Mouse (Mus musculus): ENCODE measurements around the gene Spg7. TPM values are rescaled to one million over a fixed set of nuclear protein-coding genes. Genes with fewer than 3 reads are reported as not detected.

Spg7 gene
- total RNA-seq, 1 experiment from 2014 or later = 50.3 TPM

- no peak for ATAC-seq (replicated peaks; ENCODE audit: low read depth, poor library complexity, severe bottlenecking)
These were observed 55.0 kb downstream of the Spg7 start for GRCm38 (mm10) chr8:123117744-123118143.

- ATAC-seq (replicated peaks; ENCODE audit: low read depth, poor library complexity, severe bottlenecking) = no peak
These were observed 59.3 kb downstream of the Spg7 start for GRCm38 (mm10) chr8:123122059-123122458.

- ATAC-seq (replicated peaks; ENCODE audit: low read depth, poor library complexity, severe bottlenecking) = no peak
These were observed 59.9 kb downstream of the Spg7 start for GRCm38 (mm10) chr8:123122670-123123069.

- peak; percentile 63 for ATAC-seq (replicated peaks; ENCODE audit: low read depth, poor library complexity, severe bottlenecking)
These were observed 63.6 kb downstream of the Spg7 start for GRCm38 (mm10) chr8:123126193-123126816.

- ATAC-seq (replicated peaks; ENCODE audit: low read depth, poor library complexity, severe bottlenecking) = no peak
These were observed 68.3 kb downstream of the Spg7 start for GRCm38 (mm10) chr8:123131041-123131440.

GRCm38 (mm10) chr8:123132953-123133352, 70.2 kb downstream of the Spg7 start:
- no peak for ATAC-seq (replicated peaks; ENCODE audit: low read depth, poor library complexity, severe bottlenecking)

GRCm38 (mm10) chr8:123134149-123134713, 71.5 kb downstream of the Spg7 start:
- no peak for ATAC-seq (replicated peaks; ENCODE audit: low read depth, poor library complexity, severe bottlenecking)

GRCm38 (mm10) chr8:123135406-123135805, 72.7 kb downstream of the Spg7 start:
- no peak for ATAC-seq (replicated peaks; ENCODE audit: low read depth, poor library complexity, severe bottlenecking)

- no peak for ATAC-seq (replicated peaks; ENCODE audit: low read depth, poor library complexity, severe bottlenecking)
These were observed 73.1 kb downstream of the Spg7 start for GRCm38 (mm10) chr8:123135806-123136205.

- no peak for ATAC-seq (replicated peaks; ENCODE audit: low read depth, poor library complexity, severe bottlenecking)
These were observed 73.5 kb downstream of the Spg7 start for GRCm38 (mm10) chr8:123136287-123136686.

GRCm38 (mm10) chr8:123137645-123138077, 74.9 kb downstream of the Spg7 start:
- no peak for ATAC-seq (replicated peaks; ENCODE audit: low read depth, poor library complexity, severe bottlenecking)

- ATAC-seq (replicated peaks; ENCODE audit: low read depth, poor library complexity, severe bottlenecking) = no peak
These were observed 76.0 kb downstream of the Spg7 start for GRCm38 (mm10) chr8:123138741-123139140.

- no peak for ATAC-seq (replicated peaks; ENCODE audit: low read depth, poor library complexity, severe bottlenecking)
These were observed 79.2 kb downstream of the Spg7 start for GRCm38 (mm10) chr8:123141741-123142462.

- ATAC-seq (replicated peaks; ENCODE audit: low read depth, poor library complexity, severe bottlenecking) = 0 out of 2 replicates have a peak, but pooled peaks have one; percentile 39
These were observed 82.5 kb downstream of the Spg7 start for GRCm38 (mm10) chr8:123145279-123145678.

- ATAC-seq (replicated peaks; ENCODE audit: low read depth, poor library complexity, severe bottlenecking) = no peak
These were observed 83.6 kb downstream of the Spg7 start for GRCm38 (mm10) chr8:123146390-123146789.

Other genes with a start within 250 kb of the Spg7 start
- not detected in 2 replicates for gene Cdh15, start 215.0 kb upstream of the Spg7 start, total RNA-seq (2017)
- 82.3 and 90.9 TPM in 2 replicates for gene Ankrd11, start 20.7 kb upstream of the Spg7 start, total RNA-seq (2017)
- gene Rpl13, start 39.4 kb downstream of the Spg7 start, total RNA-seq (2017) = 3,285 and 3,463 TPM in 2 replicates
- 0.14 and 1.4 TPM in 2 replicates for gene Cpne7, start 54.4 kb downstream of the Spg7 start, total RNA-seq (2017)
- gene Sult5a1, start 95.4 kb downstream of the Spg7 start, total RNA-seq (2017) = not detected in 2 replicates
- not detected in 2 replicates for gene Dpep1, start 123.3 kb downstream of the Spg7 start, total RNA-seq (2017)
- gene Chmp1a, start 149.8 kb downstream of the Spg7 start, total RNA-seq (2017) = 23.5 and 26.8 TPM in 2 replicates
- gene Spata33, start 149.9 kb downstream of the Spg7 start, total RNA-seq (2017) = 0.59 and 3.6 TPM in 2 replicates
- 15.7 and 21.1 TPM in 2 replicates for gene Cdk10, start 161.9 kb downstream of the Spg7 start, total RNA-seq (2017)
- 1.8 and 3.8 TPM in 2 replicates for gene Spata2l, start 173.3 kb downstream of the Spg7 start, total RNA-seq (2017)
- gene Zfp276, start 191.3 kb downstream of the Spg7 start, total RNA-seq (2017) = 8.2 and 9.1 TPM in 2 replicates
- gene Vps9d1, start 191.4 kb downstream of the Spg7 start, total RNA-seq (2017) = 6.3 and 14.2 TPM in 2 replicates

Measured in common myeloid progenitor, adult 5-6 weeks (primary cell).